8 mouse cellular contexts compared by ENCODE assay signal in genomic region chr5:123350386-123350785, GRCm38 (mm10). TPM values are rescaled to one million over a fixed set of nuclear protein-coding genes. Genes with fewer than 3 reads are reported as not detected.
DNase-seq lines count a peak whose midpoint lies in the region; ATAC-seq and TF ChIP-seq lines count a peak whose summit lies in the region.
"Had no signal": no experiment of that assay in that cellular context is flagged by ENCODE, and none has a peak within 500 bp of the region (broad histone marks: within the 10 kb centered on the region; RNA-seq: fewer than 3 reads in every experiment).

No protein-coding gene starts in this region.

- TF ChIP-seq POLR2A in MEL (IDR thresholded peaks at IDR 0.05; ENCODE audit: control insufficient read depth in 1 of 2, insufficient read depth in 1 of 2, low read depth in 1 of 2, low read length in 2 of 2, poor library complexity in 1 of 2), result no peak

- peak; percentile 55 for TF ChIP-seq CTCF in intestine, postnatal 0 days (IDR thresholded peaks at IDR 0.05; ENCODE audit: low read depth)
- peak in 1 of 3 experiments; percentile 23; a peak in 1 of 6 replicates for TF ChIP-seq CTCF in MEL (IDR thresholded peaks at IDR 0.05 in 2 of 3, conservative IDR thresholded peaks at IDR 0.05 in 1 of 3; ENCODE audit: control insufficient read depth in 1 of 3, insufficient read depth in 1 of 3, low read depth in 2 of 3, low read length in 3 of 3, poor library complexity in 1 of 3, severe bottlenecking in 1 of 3)
- TF ChIP-seq CTCF in liver, postnatal 0 days (IDR thresholded peaks at IDR 0.05; ENCODE audit: low read depth), result peak; percentile 46

- 53% methylated on average over 10 of the region's 10 CpGs for WGBS in intestine, postnatal 0 days
- WGBS in intestine, embryonic 16.5 days, result 63% methylated on average over 10 of the region's 10 CpGs
- 55% methylated on average over 10 of the region's 10 CpGs for WGBS in liver, postnatal 0 days (ENCODE audit: insufficient replicate concordance)

- no peak overlapping the region for H3K4me3 ChIP-seq in intestine, postnatal 0 days (ENCODE audit: low read depth, low read length)
- no peak overlapping the region for H3K4me3 ChIP-seq in intestine, embryonic 16.5 days (ENCODE audit: low read length)
- no peak overlapping the region for H3K4me3 ChIP-seq in MEL (ENCODE audit: control insufficient read depth in 1 of 2, insufficient read depth in 1 of 2, low read depth in 2 of 2, low read length in 2 of 2)
- no peak overlapping the region for H3K4me3 ChIP-seq in liver, postnatal 0 days (ENCODE audit: low read depth, low read length)
- H3K4me3 ChIP-seq: limb, embryonic 15.5 days had no signal

- H3K36me3 ChIP-seq in intestine, postnatal 0 days (ENCODE audit: control insufficient read depth, insufficient read depth), result 0 out of 2 replicates have a peak, but pooled peaks cover 12% of the 10 kb centered on the region
- peaks cover 3% of the 10 kb centered on the region; the same call in 1 of the 2 replicates for H3K36me3 ChIP-seq in intestine, embryonic 16.5 days (ENCODE audit: control insufficient read depth, insufficient read depth, low read length)
- no peaks in the 10 kb centered on the region for H3K36me3 ChIP-seq in MEL (ENCODE audit: control insufficient read depth in 1 of 2, insufficient read depth in 2 of 2, low read length in 2 of 2)
- peaks cover 16% of the 10 kb centered on the region for H3K36me3 ChIP-seq in liver, postnatal 0 days (replicated peaks; ENCODE audit: insufficient read depth, low read length)

- H3K4me1 ChIP-seq in intestine, postnatal 0 days (replicated peaks; ENCODE audit: control insufficient read depth, insufficient read depth, low read length), result no peaks in the 10 kb centered on the region
- H3K4me1 ChIP-seq in intestine, embryonic 16.5 days (ENCODE audit: control insufficient read depth, insufficient read depth, low read length), result peaks cover 14% of the 10 kb centered on the region
- no peaks in the 10 kb centered on the region for H3K4me1 ChIP-seq in MEL (ENCODE audit: control insufficient read depth in 1 of 2, insufficient read depth in 2 of 2, low read length in 2 of 2)
- peaks cover 15% of the 10 kb centered on the region for H3K4me1 ChIP-seq in liver, postnatal 0 days (ENCODE audit: insufficient read depth)

- peak; percentile 41 for DNase-seq in MEL (ENCODE audit: low read depth, low spot score)
- DNase-seq in embryo, embryonic 11 days, result peak; percentile 58
- peak; percentile 34 for DNase-seq in liver, postnatal 0 days
- no peak for DNase-seq in frontal cortex, postnatal 36 days (ENCODE audit: low spot score in 2 of 2)
- no peak for DNase-seq in ovary, postnatal 10 days (ENCODE audit: low spot score)

- H3K27me3 ChIP-seq in intestine, postnatal 0 days (replicated peaks; ENCODE audit: control insufficient read depth, insufficient read depth, low read length), result no peaks in the 10 kb centered on the region
- H3K27me3 ChIP-seq in intestine, embryonic 16.5 days (replicated peaks; ENCODE audit: control insufficient read depth, insufficient read depth, low read length), result no peaks in the 10 kb centered on the region
- no peaks in the 10 kb centered on the region for H3K27me3 ChIP-seq in MEL (ENCODE audit: control insufficient read depth in 1 of 2, insufficient read depth in 2 of 2, low read length in 2 of 2)
- no peaks in the 10 kb centered on the region for H3K27me3 ChIP-seq in liver, postnatal 0 days (ENCODE audit: insufficient read depth, low read length)
- H3K27me3 ChIP-seq: limb, embryonic 15.5 days had no signal

- H3K27ac ChIP-seq in intestine, postnatal 0 days (ENCODE audit: low read depth, low read length), result no peak overlapping the region
- no peak overlapping the region for H3K27ac ChIP-seq in intestine, embryonic 16.5 days (ENCODE audit: low read length)
- H3K27ac ChIP-seq in MEL (ENCODE audit: control insufficient read depth, low read depth, low read length), result no peak overlapping the region
- no peak overlapping the region for H3K27ac ChIP-seq in liver, postnatal 0 days (ENCODE audit: low read depth)
- H3K27ac ChIP-seq: limb, embryonic 15.5 days had no signal

- TF ChIP-seq RAD21 in MEL (IDR thresholded peaks at IDR 0.05; ENCODE audit: low read depth, low read length), result no peak; the same call in 1 of the 2 replicates

- H3K79me2 ChIP-seq in MEL (ENCODE audit: control insufficient read depth, insufficient read depth, low read length, poor library complexity), result peaks cover 11% of the 10 kb centered on the region

- 0 out of 2 replicates have a peak, but pooled peaks have one; percentile 10 for ATAC-seq in intestine, postnatal 0 days
- no peak for ATAC-seq in intestine, embryonic 16.5 days
- no peak for ATAC-seq in liver, postnatal 0 days

- H3K9ac ChIP-seq in intestine, postnatal 0 days (ENCODE audit: low read depth, low read length), result no peak overlapping the region
- no peak overlapping the region for H3K9ac ChIP-seq in intestine, embryonic 16.5 days (ENCODE audit: low read depth, low read length)
- H3K9ac ChIP-seq in MEL (ENCODE audit: control insufficient read depth, low read depth, low read length, poor library complexity, severe bottlenecking), result no peak overlapping the region
- no peak overlapping the region for H3K9ac ChIP-seq in liver, postnatal 0 days (replicated peaks)
- H3K9ac ChIP-seq: limb, embryonic 15.5 days had no signal

- no peak overlapping the region for H3K4me2 ChIP-seq in intestine, postnatal 0 days (replicated peaks; ENCODE audit: low read depth)
- H3K4me2 ChIP-seq in intestine, embryonic 16.5 days (ENCODE audit: low read depth, low read length), result no peak overlapping the region
- no peak overlapping the region for H3K4me2 ChIP-seq in liver, postnatal 0 days (ENCODE audit: low read depth, low read length)
- H3K4me2 ChIP-seq: limb, embryonic 15.5 days had no signal

- no peaks in the 10 kb centered on the region for H3K9me3 ChIP-seq in intestine, postnatal 0 days (ENCODE audit: control insufficient read depth)
- H3K9me3 ChIP-seq in intestine, embryonic 16.5 days (ENCODE audit: control insufficient read depth, low read length), result no peaks in the 10 kb centered on the region
- no peaks in the 10 kb centered on the region for H3K9me3 ChIP-seq in MEL (replicated peaks; ENCODE audit: insufficient read depth, low read length)
- no peaks in the 10 kb centered on the region for H3K9me3 ChIP-seq in liver, postnatal 0 days (ENCODE audit: low read length)
- H3K9me3 ChIP-seq: limb, embryonic 15.5 days had no signal

- no peak for TF ChIP-seq EP300 in MEL (IDR thresholded peaks at IDR 0.05; ENCODE audit: low read depth in 1 of 2, low read length in 2 of 2)
- no peak for TF ChIP-seq EP300 in liver, postnatal 0 days (IDR thresholded peaks at IDR 0.05; ENCODE audit: low read depth)

TF ChIP-seq in MEL, 35 proteins besides CTCF, POLR2A, EP300 and RAD21:
- TF ChIP-seq ZC3H11A (IDR thresholded peaks at IDR 0.05; ENCODE audit: low read depth, low read length) (no peak), GATA1 (IDR thresholded peaks at IDR 0.05; ENCODE audit: low read depth, low read length) (no peak), NELFE (IDR thresholded peaks at IDR 0.05; ENCODE audit: low read depth, low read length) (no peak), MAFK (IDR thresholded peaks at IDR 0.05; ENCODE audit: borderline replicate concordance, low read depth, low read length) (no peak), SIN3A (IDR thresholded peaks at IDR 0.05; ENCODE audit: low read length) (no peak), ETS1 (IDR thresholded peaks at IDR 0.05; ENCODE audit: low read depth, low read length) (no peak), E2F4 (IDR thresholded peaks at IDR 0.05; ENCODE audit: borderline replicate concordance, low read depth, low read length) (no peak), MAX (IDR thresholded peaks at IDR 0.05; ENCODE audit: low read length) (no peak), MEF2A (IDR thresholded peaks at IDR 0.05; ENCODE audit: extremely low read depth, insufficient replicate concordance, low read depth, low read length, poor library complexity, severe bottlenecking) (no peak), RCOR1 (IDR thresholded peaks at IDR 0.05; ENCODE audit: low read depth, low read length) (no peak), MYB (IDR thresholded peaks at IDR 0.05; ENCODE audit: low read depth, low read length) (no peak), MYC (IDR thresholded peaks at IDR 0.05; ENCODE audit: low read depth, low read length) (no peak), CHD2 (IDR thresholded peaks at IDR 0.05; ENCODE audit: low read length) (no peak), ZMIZ1 (IDR thresholded peaks at IDR 0.05; ENCODE audit: low read depth, low read length) (no peak), USF1 (IDR thresholded peaks at IDR 0.05; ENCODE audit: low read depth, low read length) (no peak), GABPA (IDR thresholded peaks at IDR 0.05; ENCODE audit: low read depth, low read length) (no peak), ZKSCAN1 (IDR thresholded peaks at IDR 0.05; ENCODE audit: low read depth, low read length) (no peak)

RNA-seq across cellular contexts. Expression of gene Bcl7a, which starts 6.8 kb away (rescaled TPM):
- polyA plus RNA-seq in intestine, postnatal 0 days (2015; fragmentation: Nextera tagmentation; extraction: Ambion mirVana), result 4.2 and 4.7 TPM in 2 replicates
- 12.8 and 13.0 TPM in 2 replicates for polyA plus RNA-seq in intestine, embryonic 16.5 days (2015; fragmentation: Nextera tagmentation; extraction: Ambion mirVana)
- total RNA-seq in MEL (2012; rRNA removed), result 3.1 and 3.5 TPM in 2 replicates
- polyA plus RNA-seq in MEL (2012; ENCODE audit: insufficient read depth in 1 of 2, insufficient read length in 2 of 2, low read depth in 1 of 2, low replicate concordance in 2 of 2, missing spikeins in 1 of 2), result 10 to 100 TPM in 1 of 2 experiments, not detected in 1; 11.0 TPM
- 5.1 and 5.3 TPM in 2 replicates for polyA plus RNA-seq in liver, postnatal 0 days (2015; fragmentation: Nextera tagmentation; extraction: Ambion mirVana)

RNA-seq across cellular contexts. Expression of gene Mlxip, which starts 44.2 kb away (rescaled TPM):
- polyA plus RNA-seq in intestine, postnatal 0 days (2015; fragmentation: Nextera tagmentation; extraction: Ambion mirVana), result 17.8 and 18.4 TPM in 2 replicates
- 16.6 and 21.0 TPM in 2 replicates for polyA plus RNA-seq in intestine, embryonic 16.5 days (2015; fragmentation: Nextera tagmentation; extraction: Ambion mirVana)
- total RNA-seq in MEL (2012; rRNA removed), result 5.2 and 5.7 TPM in 2 replicates
- polyA plus RNA-seq in MEL (2012; ENCODE audit: insufficient read depth in 1 of 2, insufficient read length in 2 of 2, low read depth in 1 of 2, low replicate concordance in 2 of 2, missing spikeins in 1 of 2), result 10 to 100 TPM in 1 of 2 experiments, not detected in 1; 21.9 TPM
- polyA plus RNA-seq in liver, postnatal 0 days (2015; fragmentation: Nextera tagmentation; extraction: Ambion mirVana), result 3.5 and 4.5 TPM in 2 replicates

Comparison
In these comparisons a context has a peak if more than half of its experiments do, and no peak if none do; other contexts are left out.
1. DNase-seq: peak in MEL (single experiment), embryo, embryonic 11 days (single experiment) and liver, postnatal 0 days (single experiment); none in frontal cortex, postnatal 36 days (0 of 2) and ovary, postnatal 10 days (single experiment).